Mouse (Mus musculus) stomach, embryonic 16.5 days (tissue): Measurements from ENCODE around the gene Sec22a. TPM values are rescaled to one million over a fixed set of nuclear protein-coding genes. Genes with fewer than 3 reads are reported as not detected.

Source experiments
- ATAC-seq: fragments of 200-750 bp; cut with Nextera tagmentation; 2 replicates; pipeline ENCODE4 v1.8.0; 2017; ENCODE audit warnings: moderate number of reproducible peaks, moderate TSS enrichment; ENCODE audit not compliant: insufficient read depth, low FRiP score
- H3K27ac ChIP-seq: fragments of 300-500 bp; sonication (generic); 2 replicates; pipeline ENCODE4 v1.5.1; 2014; ENCODE audit warnings: low read length
- H3K27me3 ChIP-seq: fragments of 300-500 bp; sonication (generic); 2 replicates; pipeline ENCODE4 v1.6.1; 2014; ENCODE audit warnings: low read length, control low read depth, mixed read lengths; ENCODE audit not compliant: control insufficient read depth, insufficient read depth
- H3K36me3 ChIP-seq: fragments of 300-500 bp; sonication (generic); 2 replicates; pipeline ENCODE4 v1.6.1; 2014; ENCODE audit warnings: low read length; ENCODE audit not compliant: control insufficient read depth, insufficient read depth
- H3K4me1 ChIP-seq: fragments of 300-500 bp; sonication (generic); 2 replicates; pipeline ENCODE4 v1.6.1; 2014; ENCODE audit warnings: low read length, control low read depth, mixed read lengths; ENCODE audit not compliant: control insufficient read depth, insufficient read depth
- H3K4me2 ChIP-seq: fragments of 300-500 bp; sonication (generic); 2 replicates; pipeline ENCODE4 v1.6.1; 2014; ENCODE audit warnings: low read depth, low read length, mixed read lengths
- H3K4me3 ChIP-seq: fragments of 300-500 bp; sonication (generic); replicated peaks from 2 replicates; pipeline ENCODE4 v1.5.1; 2014; ENCODE audit warnings: mild to moderate bottlenecking, low read length
- H3K9ac ChIP-seq: fragments of 300-500 bp; sonication (generic); 2 replicates; pipeline ENCODE4 v1.6.1; 2014; ENCODE audit warnings: low read length
- H3K9me3 ChIP-seq: fragments of 300-500 bp; sonication (generic); replicated peaks from 2 replicates; pipeline ENCODE4 v1.6.1; 2016; ENCODE audit warnings: low read length, control low read depth; ENCODE audit not compliant: control insufficient read depth
- WGBS: fragments of 180-500 bp; shearing (Covaris S2); extraction: QIAGEN DNeasy Blood & Tissue Kit; methylation state at CpG from one replicate; pipeline ENCODE4 v1.1.7; 2014; 5-methylcytosine and 5-hydroxymethylcytosine counted together
- polyA plus RNA-seq: library from polyadenylated mRNA; unstranded; fragments of >200 nt; fragmentation: Nextera tagmentation; extraction: Ambion mirVana; gene quantifications from 2 replicates; pipeline ENCODE4 v1.2.1, GENCODE M21; 2015

The Sec22a gene
- polyA plus RNA-seq, 1 experiment from 2014 or later = 46.2 TPM

GRCm38 (mm10) chr16:35317460-35317859, 46.3 kb downstream of the Sec22a start:
- Histone ChIP-seq H3K9me3 (no peaks in the 10 kb centered on the region), H3K4me1 (no peaks in the 10 kb centered on the region; the same call in 1 of the 2 replicates), H3K9ac (no peak overlapping the region), H3K36me3 (no peaks in the 10 kb centered on the region), H3K27me3 (no peaks in the 10 kb centered on the region), H3K4me2 (no peak overlapping the region), H3K4me3 (no peak overlapping the region), H3K27ac (no peak overlapping the region)
- WGBS = 84% methylated on average over 5 of the region's 5 CpGs
- no peak for ATAC-seq

GRCm38 (mm10) chr16:35316856-35317264, 46.9 kb downstream of the Sec22a start:
- Histone ChIP-seq H3K9ac (no peak overlapping the region), H3K36me3 (no peaks in the 10 kb centered on the region), H3K27me3 (no peaks in the 10 kb centered on the region), H3K4me2 (no peak overlapping the region), H3K9me3 (no peaks in the 10 kb centered on the region), H3K4me3 (no peak overlapping the region), H3K27ac (no peak overlapping the region), H3K4me1 (peaks cover under 1% of the 10 kb centered on the region; the same call in 1 of the 2 replicates)
- no peak for ATAC-seq

GRCm38 (mm10) chr16:35315496-35315895, 48.2 kb downstream of the Sec22a start:
- H3K4me1 ChIP-seq = peaks cover 7% of the 10 kb centered on the region; the same call in 1 of the 2 replicates
- no peak overlapping the region for H3K4me3 ChIP-seq
- no peaks in the 10 kb centered on the region for H3K27me3 ChIP-seq
- no peak for ATAC-seq
- H3K9ac ChIP-seq = no peak overlapping the region
- no peak overlapping the region for H3K4me2 ChIP-seq
- no peak overlapping the region for H3K27ac ChIP-seq
- no peaks in the 10 kb centered on the region for H3K9me3 ChIP-seq
- 74% methylated on average over 3 of the region's 3 CpGs for WGBS
- no peaks in the 10 kb centered on the region for H3K36me3 ChIP-seq

- WGBS = 59% methylated on average over 8 of the region's 8 CpGs
- Histone ChIP-seq H3K9me3 (no peaks in the 10 kb centered on the region), H3K9ac (no peak overlapping the region), H3K4me1 (0 out of 2 replicates have a peak, but pooled peaks cover 7% of the 10 kb centered on the region), H3K4me2 (no peak overlapping the region), H3K4me3 (no peak overlapping the region), H3K27ac (no peak overlapping the region), H3K27me3 (no peaks in the 10 kb centered on the region), H3K36me3 (no peaks in the 10 kb centered on the region)
- no peak for ATAC-seq
These were observed 52.1 kb downstream of the Sec22a start for GRCm38 (mm10) chr16:35311586-35311985.

GRCm38 (mm10) chr16:35310551-35311110, 53.1 kb downstream of the Sec22a start:
- Histone ChIP-seq H3K4me3 (no peak overlapping the region), H3K9me3 (no peaks in the 10 kb centered on the region), H3K27ac (no peak overlapping the region), H3K9ac (no peak overlapping the region), H3K36me3 (no peaks in the 10 kb centered on the region), H3K27me3 (no peaks in the 10 kb centered on the region), H3K4me2 (no peak overlapping the region), H3K4me1 (0 out of 2 replicates have a peak, but pooled peaks cover 7% of the 10 kb centered on the region)
- 24% methylated on average over 2 of the region's 2 CpGs for WGBS
- no peak for ATAC-seq

GRCm38 (mm10) chr16:35309634-35310033, 54.1 kb downstream of the Sec22a start:
- no peaks in the 10 kb centered on the region for H3K27me3 ChIP-seq
- WGBS = 81% methylated on average over 4 of the region's 4 CpGs
- no peak overlapping the region for H3K4me2 ChIP-seq
- no peak for ATAC-seq
- H3K9ac ChIP-seq = no peak overlapping the region
- no peaks in the 10 kb centered on the region for H3K9me3 ChIP-seq
- H3K4me3 ChIP-seq = no peak overlapping the region
- no peaks in the 10 kb centered on the region for H3K36me3 ChIP-seq
- H3K4me1 ChIP-seq = 0 out of 2 replicates have a peak, but pooled peaks cover 7% of the 10 kb centered on the region
- H3K27ac ChIP-seq = no peak overlapping the region

GRCm38 (mm10) chr16:35308486-35309143, 55.1 kb downstream of the Sec22a start:
- H3K4me1 ChIP-seq = 0 out of 2 replicates have a peak, but pooled peaks cover 7% of the 10 kb centered on the region
- WGBS = 82% methylated on average over 6 of the region's 6 CpGs
- no peak for ATAC-seq

GRCm38 (mm10) chr16:35308016-35308415, 55.7 kb downstream of the Sec22a start:
- Histone ChIP-seq H3K4me2 (no peak overlapping the region), H3K4me3 (no peak overlapping the region), H3K27me3 (no peaks in the 10 kb centered on the region), H3K9me3 (no peaks in the 10 kb centered on the region), H3K27ac (no peak overlapping the region), H3K36me3 (no peaks in the 10 kb centered on the region; the same call in 1 of the 2 replicates), H3K4me1 (0 out of 2 replicates have a peak, but pooled peaks cover 7% of the 10 kb centered on the region), H3K9ac (no peak overlapping the region)
- ATAC-seq = no peak
- 93% methylated on average over 6 of the region's 6 CpGs for WGBS

More at GRCm38 (mm10) chr16:35308486-35309143, 55.1 kb downstream of the Sec22a start:
- Histone ChIP-seq H3K36me3 (no peaks in the 10 kb centered on the region), H3K9me3 (no peaks in the 10 kb centered on the region), H3K4me2 (no peak overlapping the region), H3K4me3 (no peak overlapping the region), H3K27ac (no peak overlapping the region), H3K9ac (no peak overlapping the region), H3K27me3 (no peaks in the 10 kb centered on the region)

GRCm38 (mm10) chr16:35307331-35307730, 56.4 kb downstream of the Sec22a start:
- no peaks in the 10 kb centered on the region; the same call in 1 of the 2 replicates for H3K36me3 ChIP-seq

More at GRCm38 (mm10) chr16:35307331-35307730, 56.4 kb downstream of the Sec22a start:
- H3K4me2 ChIP-seq = no peak overlapping the region
- no peaks in the 10 kb centered on the region for H3K27me3 ChIP-seq
- 0 out of 2 replicates have a peak, but pooled peaks cover 7% of the 10 kb centered on the region for H3K4me1 ChIP-seq
- H3K9me3 ChIP-seq = no peaks in the 10 kb centered on the region
- H3K9ac ChIP-seq = no peak overlapping the region
- H3K4me3 ChIP-seq = no peak overlapping the region
- no peak overlapping the region for H3K27ac ChIP-seq
- WGBS = 88% methylated on average over 2 of the region's 2 CpGs
- no peak for ATAC-seq
